Mouse (Mus musculus) heart, adult 2 months (tissue): ENCODE measurements at regions not wholly inside any gene's neighbourhood (a gene's known extent, or its start where the extent isn't known, plus 50 kb on each side); places are given as distances from the start of the nearest gene placed in this dataset.
A peak's percentile ranks its signal among the peaks of the same experiment; 100 is the strongest.

Experiments
- DNase-seq, 2 experiments: peaks; one replicate each; pipeline ENCODE4 v3.0.0; 2021
- H3K27ac ChIP-seq: fragments of 200-600 bp; 2 replicates; pipeline ENCODE4 v1.8.1; 2022
- H3K27me3 ChIP-seq: fragments of 200-500 bp; 2 replicates; pipeline ENCODE4 v1.6.1; 2012; ENCODE audit warnings: mild to moderate bottlenecking, low read length, inconsistent platforms, mixed read lengths; ENCODE audit not compliant: control insufficient read depth, insufficient read depth
- H3K36me3 ChIP-seq: fragments of 200-500 bp; 2 replicates; pipeline ENCODE4 v1.6.1; 2012; ENCODE audit warnings: low read length, inconsistent platforms; ENCODE audit not compliant: control insufficient read depth, insufficient read depth
- H3K4me1 ChIP-seq: fragments of 200-500 bp; 2 replicates; pipeline ENCODE4 v1.6.1; 2011; ENCODE audit warnings: low read length; ENCODE audit not compliant: control insufficient read depth, insufficient read depth
- H3K4me3 ChIP-seq: fragments of 200-600 bp; 2 replicates; pipeline ENCODE4 v1.8.1; 2022
- H3K79me2 ChIP-seq: fragments of 200-500 bp; replicated peaks from 2 replicates; pipeline ENCODE4 v1.6.1; 2012; ENCODE audit warnings: mild to moderate bottlenecking, inconsistent platforms, low read length, moderate library complexity, mixed read lengths; ENCODE audit not compliant: control insufficient read depth, insufficient read depth
- H3K9ac ChIP-seq: fragments of 200-500 bp; 2 replicates; pipeline ENCODE4 v1.6.1; 2012; ENCODE audit warnings: low read depth, mild to moderate bottlenecking, control low read depth, inconsistent platforms, low read length, mixed read lengths
- CTCF ChIP-seq: fragments of 200-600 bp; IDR thresholded peaks from 2 replicates; pipeline ENCODE4 v1.8.1; 2022; ENCODE audit warnings: antibody characterized with exemption, mild to moderate bottlenecking, moderate library complexity
- EP300 ChIP-seq: fragments of 200-500 bp; IDR thresholded peaks from 2 replicates; pipeline ENCODE4 v1.6.1; 2011; ENCODE audit warnings: low read depth, low read length, control low read depth; ENCODE audit not compliant: insufficient read depth
- POLR2A ChIP-seq: fragments of 200-500 bp; IDR thresholded peaks from 2 replicates; pipeline ENCODE4 v1.6.1; 2011; ENCODE audit warnings: mild to moderate bottlenecking, low read depth, low read length, control low read depth; ENCODE audit not compliant: insufficient read depth
- WGBS: fragments of 180-500 bp; shearing (Covaris S2); methylation state at CpG from one replicate; pipeline ENCODE4 v1.1.7; 2018; 5-methylcytosine and 5-hydroxymethylcytosine counted together
- intact Hi-C: fragments of 180-260 bp; cut with DNase I; formaldehyde crosslinking; loops from one replicate; pipeline ENCODE4 v1.15.1; 2025

GRCm38 (mm10) chr12:9874823-9875222 is 304.9 kb downstream of the Osr1 start:
- H3K36me3 ChIP-seq = no peaks in the 10 kb centered on the region
- H3K4me1 ChIP-seq = no peaks in the 10 kb centered on the region
- no peak overlapping the region for H3K9ac ChIP-seq
- DNase-seq = no peak
- no peak overlapping the region for H3K4me3 ChIP-seq
- intact Hi-C loops = no loop called here
- no peaks in the 10 kb centered on the region for H3K27me3 ChIP-seq
- 94% methylated on average over 2 of the region's 2 CpGs for WGBS
- TF ChIP-seq CTCF = no peak
- no peak for TF ChIP-seq POLR2A
- TF ChIP-seq EP300 = no peak
- no peaks in the 10 kb centered on the region for H3K79me2 ChIP-seq
- H3K27ac ChIP-seq = no peak overlapping the region

- H3K9ac ChIP-seq = no peak overlapping the region
- no peak overlapping the region for H3K27ac ChIP-seq
- intact Hi-C loops = no loop called here
- no peak for TF ChIP-seq EP300
- no peak for TF ChIP-seq CTCF
- TF ChIP-seq POLR2A = no peak
- H3K79me2 ChIP-seq = no peaks in the 10 kb centered on the region
- no peaks in the 10 kb centered on the region for H3K4me1 ChIP-seq
- H3K27me3 ChIP-seq = no peaks in the 10 kb centered on the region
- 87% methylated on average over 2 of the region's 2 CpGs for WGBS
- no peak overlapping the region for H3K4me3 ChIP-seq
- no peaks in the 10 kb centered on the region for H3K36me3 ChIP-seq
- DNase-seq = no peak
Measured at GRCm38 (mm10) chr12:9881953-9882623, 312.2 kb downstream of the Osr1 start.

- H3K36me3 ChIP-seq = no peaks in the 10 kb centered on the region
- TF ChIP-seq CTCF (no peak), POLR2A (no peak), EP300 (no peak)
- H3K4me3 ChIP-seq = no peak overlapping the region
- H3K27ac ChIP-seq = no peak overlapping the region
- H3K4me1 ChIP-seq = no peaks in the 10 kb centered on the region
- DNase-seq = no peak
- WGBS = 24% methylated on average over 1 of the region's 1 CpGs
- H3K79me2 ChIP-seq = no peaks in the 10 kb centered on the region
- intact Hi-C loops = no loop called here
- H3K27me3 ChIP-seq = no peaks in the 10 kb centered on the region
- no peak overlapping the region for H3K9ac ChIP-seq
Measured at GRCm38 (mm10) chr12:9883037-9883730, 313.3 kb downstream of the Osr1 start.

GRCm38 (mm10) chr12:9894521-9894920 is 324.6 kb downstream of the Osr1 start:
- 85% methylated on average over 2 of the region's 2 CpGs for WGBS
- Histone ChIP-seq H3K4me3 (no peak overlapping the region), H3K79me2 (no peaks in the 10 kb centered on the region), H3K4me1 (no peaks in the 10 kb centered on the region), H3K27me3 (no peaks in the 10 kb centered on the region), H3K9ac (no peak overlapping the region), H3K27ac (no peak overlapping the region), H3K36me3 (no peaks in the 10 kb centered on the region)
- TF ChIP-seq EP300 (no peak), CTCF (no peak)
- no peak for DNase-seq
- intact Hi-C loops = no loop called here

GRCm38 (mm10) chr12:9897980-9898379 is 328.1 kb downstream of the Osr1 start:
- no peak overlapping the region for H3K27ac ChIP-seq
- H3K9ac ChIP-seq = no peak overlapping the region
- H3K4me3 ChIP-seq = no peak overlapping the region
- TF ChIP-seq EP300 (no peak), POLR2A (no peak), CTCF (no peak)
- WGBS = 44% methylated on average over 6 of the region's 6 CpGs
- no peaks in the 10 kb centered on the region for H3K36me3 ChIP-seq
- H3K79me2 ChIP-seq = no peaks in the 10 kb centered on the region
- intact Hi-C loops = no loop called here
- DNase-seq = peak in 1 of 2 experiments; percentile 26
- no peaks in the 10 kb centered on the region for H3K4me1 ChIP-seq
- no peaks in the 10 kb centered on the region for H3K27me3 ChIP-seq

- H3K79me2 ChIP-seq = no peaks in the 10 kb centered on the region
- H3K27ac ChIP-seq = no peak overlapping the region
- H3K4me3 ChIP-seq = no peak overlapping the region
- no peaks in the 10 kb centered on the region for H3K4me1 ChIP-seq
- no peaks in the 10 kb centered on the region for H3K27me3 ChIP-seq
- no peak overlapping the region for H3K9ac ChIP-seq
- intact Hi-C loops = no loop called here
- 22% methylated on average over 3 of the region's 3 CpGs for WGBS
- peak; percentile 48 to 63 for DNase-seq
- TF ChIP-seq POLR2A (no peak), EP300 (0 out of 2 replicates have a peak, but pooled peaks have one; percentile 27)
- H3K36me3 ChIP-seq = no peaks in the 10 kb centered on the region
Measured at GRCm38 (mm10) chr12:9898420-9898819, 328.5 kb downstream of the Osr1 start.
